Mouse (Mus musculus) adrenal gland, adult 10 weeks (tissue): ENCODE measurements around the gene Pcgf3. TPM values are rescaled to one million over a fixed set of nuclear protein-coding genes. Genes with fewer than 3 reads are reported as not detected.

Experiments
- polyA plus RNA-seq: library from polyadenylated mRNA; stranded (reverse); fragments of 350-450 nt; fragmentation: Illumina TruSeq; extraction: RNeasy Lipid Tissue Mini Kit (QIAGEN cat#74804); gene quantifications from one replicate; pipeline ENCODE4 v1.2.3, GENCODE M21; 2014; ENCODE audit warnings: low read depth, low replicate concordance

Pcgf3 gene
- polyA plus RNA-seq, result 33.5 TPM

DNA sequence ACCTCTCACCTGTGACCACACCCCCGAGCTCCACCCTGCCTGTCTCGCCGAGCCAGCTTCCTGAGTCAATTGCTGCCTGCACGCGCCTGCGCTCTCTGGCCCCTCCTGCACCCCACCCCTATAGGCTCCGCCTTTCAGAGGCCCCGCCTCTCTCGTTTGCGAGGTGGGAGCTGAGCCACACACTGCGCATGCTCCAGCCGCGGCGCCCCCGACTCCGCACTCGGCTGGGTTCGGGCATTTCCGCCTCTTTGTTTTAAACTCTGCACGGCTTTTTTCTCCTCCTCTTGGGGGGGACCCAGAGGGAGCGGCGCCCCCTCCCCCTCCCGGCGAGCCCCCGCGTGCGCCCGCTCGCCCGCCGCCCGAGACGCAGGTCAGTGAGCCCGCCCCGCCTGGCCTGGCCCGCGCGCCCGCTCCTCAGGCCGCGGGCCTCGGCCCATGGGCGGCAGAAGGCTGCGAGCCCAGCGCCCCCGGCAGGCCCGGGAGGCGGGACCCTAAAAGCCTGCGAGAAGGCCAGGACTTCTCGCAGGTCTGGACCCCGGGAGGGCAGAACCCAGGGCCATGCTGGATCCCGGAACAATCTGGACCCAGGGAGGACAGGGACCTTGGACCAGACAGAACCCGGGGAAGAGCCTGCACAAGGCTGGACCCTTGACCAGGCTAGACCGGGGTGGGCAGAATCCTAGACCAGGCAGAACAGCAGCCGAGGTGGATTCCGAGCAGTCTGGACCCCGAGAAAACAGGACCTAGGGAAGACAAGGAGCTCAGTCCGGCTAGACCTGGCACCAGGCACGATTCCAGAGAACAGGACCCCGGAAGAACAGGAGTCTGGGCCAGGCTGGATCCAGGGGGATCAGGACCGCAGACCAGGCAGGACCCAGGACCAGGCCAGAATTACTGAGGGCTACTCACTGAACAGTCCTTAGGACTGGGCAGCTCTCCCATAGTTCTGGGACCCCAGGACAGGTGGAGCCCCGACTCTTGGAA, at the start of gene Pcgf3:
Gene Pcgf3 (plus strand): TSS at position 151 of the 984 bp plus-strand sequence.

DNA sequence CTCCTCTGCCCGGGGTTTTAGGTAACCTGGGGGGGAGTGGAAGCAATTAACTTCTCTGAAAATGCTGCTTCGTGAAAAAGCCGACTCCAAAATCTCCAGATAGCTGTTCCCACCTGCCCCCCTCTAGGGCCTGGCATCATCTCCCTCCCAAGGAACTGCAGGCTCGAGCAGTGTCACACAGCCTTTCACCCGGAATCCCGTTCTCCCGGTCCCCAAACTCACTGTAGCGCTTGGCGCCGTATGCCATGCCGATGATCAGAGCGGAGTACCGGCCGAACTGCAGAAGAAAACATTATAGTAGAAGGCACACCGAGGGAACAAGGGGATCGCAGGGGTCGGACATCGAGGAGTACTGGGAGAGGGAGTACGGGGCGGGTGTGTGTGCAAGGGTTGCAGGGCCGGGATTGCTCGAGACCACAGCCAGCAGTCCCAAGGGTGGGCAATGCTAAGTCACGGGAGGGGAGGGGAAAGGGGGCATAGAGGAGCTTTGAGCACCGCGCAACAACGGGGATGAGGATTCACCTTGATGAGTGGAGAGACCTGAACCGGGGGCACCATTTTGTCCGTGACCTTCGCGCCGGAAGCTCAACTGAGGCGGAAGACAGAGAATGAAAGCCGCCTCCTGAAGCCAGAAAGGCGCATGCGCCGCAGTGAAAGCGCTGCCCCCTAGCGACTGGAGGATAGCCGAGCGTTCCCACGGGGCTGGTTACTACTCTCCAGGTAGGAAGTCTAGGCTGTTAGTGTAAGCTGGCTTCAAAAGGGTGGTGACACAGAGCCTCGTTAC, 27.0 kb upstream of the Pcgf3 start, which contains the start of gene Atp5k:
Gene Atp5k (minus strand): TSS at position 645 of the 784 bp plus-strand sequence.

DNA sequence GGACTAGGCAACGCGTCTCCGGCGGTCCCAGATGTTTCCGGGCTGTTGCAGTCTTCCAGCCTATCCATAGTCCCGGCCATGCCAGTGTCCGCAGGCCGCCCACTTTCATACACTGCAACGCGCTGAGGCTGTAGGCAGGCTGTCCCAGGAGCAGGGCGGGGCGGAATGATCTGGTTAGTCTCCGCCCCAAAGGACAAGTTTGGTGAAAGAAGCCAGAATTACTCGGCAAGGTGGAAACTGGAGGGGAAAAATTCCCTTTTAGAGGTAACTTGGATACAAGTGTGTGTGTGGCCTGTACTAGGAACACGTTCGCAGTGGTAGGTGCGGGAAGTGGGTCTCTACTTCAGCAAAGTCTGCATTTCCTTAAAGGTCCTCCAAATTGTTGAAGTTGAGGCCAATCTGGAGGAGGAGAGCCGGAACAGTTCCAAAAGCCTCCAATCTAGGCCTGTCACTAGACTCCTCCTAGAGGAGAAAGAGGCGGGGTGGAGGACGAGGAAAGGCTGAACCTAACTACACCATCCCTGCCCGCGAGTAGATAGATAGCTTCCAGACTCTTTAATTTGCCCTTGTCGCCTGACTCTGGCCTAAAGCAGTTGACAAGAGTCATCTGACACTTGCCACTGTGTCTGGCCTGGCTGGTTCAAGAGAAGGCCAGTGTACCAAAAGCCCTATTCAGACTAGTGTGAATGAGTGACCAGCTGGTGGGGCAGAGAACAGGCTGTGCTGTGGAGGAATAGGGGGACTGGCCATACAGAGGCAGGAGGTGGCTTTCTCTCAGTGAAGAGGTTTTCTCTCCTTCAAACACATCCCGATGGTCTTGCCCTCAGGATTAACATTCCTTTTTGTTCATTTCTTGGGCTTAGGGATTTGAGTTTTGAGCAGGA, 12.0 kb upstream of the Pcgf3 start, which contains the start of gene Mfsd7a:
Gene Mfsd7a (minus strand): TSS at position 107 of the 884 bp plus-strand sequence.

DNA sequence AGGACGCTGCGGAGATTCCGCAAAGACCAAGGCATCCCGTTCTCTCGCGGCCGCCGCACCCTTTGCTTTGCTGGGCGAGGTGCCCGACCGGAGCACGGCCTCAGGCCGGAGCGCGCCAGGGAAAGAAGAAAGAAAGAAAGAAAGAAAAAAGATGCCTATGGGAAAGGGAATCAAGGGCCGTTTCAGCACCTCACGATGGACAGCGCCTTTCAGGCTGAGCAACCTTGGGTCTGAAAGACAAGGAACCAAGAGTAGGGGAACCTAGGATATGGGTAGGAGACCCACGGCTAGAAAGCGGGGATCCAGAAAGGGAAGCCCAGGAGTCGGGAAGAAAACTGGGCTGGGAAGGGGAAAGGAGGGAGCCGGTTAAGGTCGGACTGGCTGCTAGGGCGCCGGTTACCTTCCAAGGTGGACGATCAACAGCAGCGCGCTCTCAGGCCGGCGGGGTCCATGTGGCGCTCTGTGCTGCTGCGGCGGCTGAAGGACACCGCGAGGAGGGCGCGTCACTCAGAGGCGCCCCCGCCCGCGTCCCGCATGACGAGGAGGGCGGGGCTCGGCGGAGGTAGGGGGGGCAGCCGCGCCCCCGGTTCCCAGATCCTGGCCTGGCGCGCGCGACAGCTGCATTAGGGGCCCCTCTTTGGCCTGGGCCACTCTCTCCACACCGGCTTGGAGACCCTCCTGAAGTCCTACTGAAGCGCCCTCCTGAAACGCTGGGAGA, 88.6 kb downstream of the Pcgf3 start, which contains the start of gene Cplx1:
Gene Cplx1 (minus strand): TSS at position 536 of the 718 bp plus-strand sequence.

Other genes starting within 250 kb of the Pcgf3 start
- 163 TPM for gene Dr1, start 192.3 kb upstream of the Pcgf3 start, polyA plus RNA-seq
- 39.1 TPM for gene Pigg, start 148.6 kb upstream of the Pcgf3 start, polyA plus RNA-seq
- not detected for gene Gm42517, start 93.3 kb upstream of the Pcgf3 start, polyA plus RNA-seq
- gene Pde6b, start 72.8 kb upstream of the Pcgf3 start, polyA plus RNA-seq, result not detected
- 50.9 TPM for gene Atp5k, start 26.8 kb upstream of the Pcgf3 start, polyA plus RNA-seq
- gene Mfsd7a, start 12.3 kb upstream of the Pcgf3 start, polyA plus RNA-seq, result 0.23 TPM
- 0.87 TPM for gene Cplx1, start 88.8 kb downstream of the Pcgf3 start, polyA plus RNA-seq
- 47.3 TPM for gene Gak, start 168.5 kb downstream of the Pcgf3 start, polyA plus RNA-seq
- gene Tmem175, start 168.5 kb downstream of the Pcgf3 start, polyA plus RNA-seq, result 21.5 TPM
- gene Idua, start 199.1 kb downstream of the Pcgf3 start, polyA plus RNA-seq, result 8.7 TPM
- gene Dgkq, start 208.4 kb downstream of the Pcgf3 start, polyA plus RNA-seq, result 6.5 TPM
- not detected for gene Slc26a1, start 214.3 kb downstream of the Pcgf3 start, polyA plus RNA-seq
- 3.1 TPM for gene Fgfrl1, start 231.2 kb downstream of the Pcgf3 start, polyA plus RNA-seq